Mouse (Mus musculus) T-helper 2 cell (primary cell): ENCODE data around the gene E130308A19Rik.

Experiments used
- in situ Hi-C: fragments of 300-600 bp; cut with MboI, MseI; formaldehyde crosslinking; loops from one replicate; pipeline ENCODE4 v1.15.1; 2025; ENCODE audit warnings: high pct_unique_total_duplicates

Gene E130308A19Rik

GRCm38 (mm10) chr4:59783685-59784279 lies 157.8 kb downstream of the E130308A19Rik start:
- in situ Hi-C loops, result no loop called here

DNA sequence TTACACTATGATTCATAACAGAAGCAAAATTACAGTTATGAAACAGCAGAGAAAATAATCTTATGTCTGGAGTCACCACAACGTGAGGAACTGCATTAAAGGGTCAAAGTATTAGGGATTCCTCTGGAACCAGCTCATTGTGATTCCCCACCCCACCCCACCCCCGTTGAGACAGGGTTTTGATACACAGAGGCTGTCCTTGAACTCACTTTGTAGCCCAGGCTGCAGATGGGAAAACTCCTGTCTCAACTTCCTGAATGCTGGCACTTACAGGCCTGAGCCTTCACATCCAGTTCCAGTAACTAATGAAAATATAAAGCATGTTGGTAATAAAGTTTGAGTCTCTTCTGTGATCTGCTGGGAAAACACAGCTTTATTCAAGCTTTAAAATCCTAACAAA lies 159.4 kb downstream of the E130308A19Rik start:
- in situ Hi-C loops, result no loop called here

GRCm38 (mm10) chr4:59786661-59787060 lies 160.7 kb downstream of the E130308A19Rik start:
- in situ Hi-C loops, result no loop called here

DNA sequence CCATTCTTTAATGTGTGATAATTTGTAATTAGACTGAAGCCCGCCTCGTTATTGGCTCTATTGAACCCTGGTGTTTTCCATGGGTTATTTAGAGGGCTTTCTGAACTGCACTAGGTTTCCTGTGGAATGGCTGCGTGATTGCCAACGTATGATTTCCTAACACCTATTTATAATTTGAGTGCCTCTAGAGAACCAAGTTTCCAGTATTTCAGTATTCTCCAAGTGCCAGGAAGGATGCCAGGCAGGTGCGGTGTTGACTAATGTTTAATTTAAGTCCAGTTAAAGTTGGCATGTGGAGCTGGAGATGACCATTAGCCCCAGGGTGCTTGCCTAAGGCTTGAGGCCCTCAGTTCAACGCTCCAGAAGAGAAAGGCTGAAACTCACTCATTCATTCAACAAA lies 161.1 kb downstream of the E130308A19Rik start:
- in situ Hi-C loops, result no loop called here

- in situ Hi-C loops, result no loop called here
These were observed 163.0 kb downstream of the E130308A19Rik start for GRCm38 (mm10) chr4:59789015-59789414.

DNA sequence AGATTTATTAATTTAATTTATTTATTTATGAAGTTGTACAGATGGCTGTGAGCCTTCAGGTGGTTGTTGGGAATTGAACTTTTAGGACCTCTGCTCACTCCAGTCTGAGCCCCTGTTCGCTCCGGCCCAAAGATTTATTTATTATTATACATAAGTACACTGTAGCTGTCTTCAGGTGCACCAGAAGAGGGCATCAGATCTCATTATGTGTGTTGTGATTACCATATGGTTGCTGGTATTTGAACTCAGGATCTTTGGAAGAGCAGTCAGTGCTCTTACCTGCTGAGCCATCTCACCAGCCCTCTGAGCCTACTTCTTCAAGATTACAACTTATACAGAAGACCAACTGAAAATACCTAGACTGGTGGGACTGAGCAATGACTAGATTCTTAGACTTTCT lies 167.6 kb downstream of the E130308A19Rik start:
- in situ Hi-C loops, result loop anchor here (5.0 kb wide), 1 partner anchor 69 kb away; no protein-coding TSS in a partner anchor

GRCm38 (mm10) chr4:59794116-59794515 lies 168.1 kb downstream of the E130308A19Rik start:
- in situ Hi-C loops, result loop anchor here (5.0 kb wide), 1 partner anchor 68 kb away; no protein-coding TSS in a partner anchor

GRCm38 (mm10) chr4:59795788-59796455 lies 169.9 kb downstream of the E130308A19Rik start:
- in situ Hi-C loops, result no loop called here

- in situ Hi-C loops, result no loop called here
These were observed 174.2 kb downstream of the E130308A19Rik start for GRCm38 (mm10) chr4:59800181-59800580.

GRCm38 (mm10) chr4:59801489-59801888 lies 175.5 kb downstream of the E130308A19Rik start, which contains the start of gene Inip:
TSS of gene Inip (minus strand) at chr4:59801589.
- in situ Hi-C loops, result no loop called here

DNA sequence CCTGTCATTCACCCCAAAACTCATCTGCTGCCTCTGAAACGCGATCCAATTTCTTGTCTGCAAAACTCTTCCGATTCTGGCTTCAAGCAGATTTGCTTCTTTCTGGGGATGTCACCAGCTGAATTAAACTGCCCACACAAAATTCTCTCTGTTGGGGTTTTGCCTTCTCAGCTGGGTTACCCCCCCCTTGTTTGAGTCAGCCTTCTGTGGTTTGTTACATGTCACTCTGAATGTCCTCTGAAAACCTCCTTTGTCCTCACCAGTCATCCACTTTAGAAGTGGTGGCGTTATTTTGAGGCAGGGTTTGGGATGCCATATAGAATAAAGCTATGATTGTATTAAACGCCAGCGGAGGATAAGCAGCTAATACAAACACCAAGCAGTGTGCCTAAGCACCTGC lies 176.1 kb downstream of the E130308A19Rik start:
- in situ Hi-C loops, result no loop called here

DNA sequence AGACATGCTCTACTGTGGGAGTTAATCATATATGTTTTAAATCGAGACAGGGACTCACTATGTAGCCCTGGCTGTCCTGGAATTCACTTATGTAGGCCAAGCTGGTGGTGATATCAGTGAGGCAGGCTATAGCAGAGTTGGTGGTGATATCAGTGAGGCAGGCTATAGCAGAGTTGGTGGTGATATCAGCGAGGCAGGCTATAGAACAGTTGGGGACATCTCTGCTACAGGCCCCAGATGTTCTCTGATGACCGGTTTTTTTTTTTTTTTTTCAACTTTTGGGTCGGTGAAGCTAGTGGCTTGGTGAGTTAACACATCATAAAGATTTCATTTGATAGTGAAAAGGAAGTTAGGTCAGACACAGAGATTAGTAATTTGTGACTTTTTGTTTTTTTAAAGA lies 176.8 kb downstream of the E130308A19Rik start:
- in situ Hi-C loops, result no loop called here

DNA sequence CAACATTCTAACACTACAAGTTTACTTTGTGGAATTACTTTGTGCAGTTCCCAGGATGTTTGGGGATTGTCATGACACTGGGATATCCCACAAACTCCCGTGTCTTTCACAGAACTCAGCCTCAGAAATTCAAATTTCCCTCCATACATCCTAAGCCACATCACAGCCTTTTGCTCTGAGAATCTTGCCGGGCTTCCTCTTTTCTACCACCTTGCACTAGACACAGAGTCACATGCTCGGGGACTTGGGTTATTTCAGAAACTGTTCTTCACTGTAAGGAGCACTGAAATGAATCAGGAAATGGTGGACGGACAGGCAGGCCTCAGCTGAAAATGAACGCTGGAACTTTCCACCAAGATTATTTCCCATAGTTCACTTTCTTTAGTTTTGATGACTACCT lies 177.3 kb downstream of the E130308A19Rik start:
- in situ Hi-C loops, result no loop called here

GRCm38 (mm10) chr4:59804754-59805153 lies 178.7 kb downstream of the E130308A19Rik start:
- in situ Hi-C loops, result no loop called here

DNA sequence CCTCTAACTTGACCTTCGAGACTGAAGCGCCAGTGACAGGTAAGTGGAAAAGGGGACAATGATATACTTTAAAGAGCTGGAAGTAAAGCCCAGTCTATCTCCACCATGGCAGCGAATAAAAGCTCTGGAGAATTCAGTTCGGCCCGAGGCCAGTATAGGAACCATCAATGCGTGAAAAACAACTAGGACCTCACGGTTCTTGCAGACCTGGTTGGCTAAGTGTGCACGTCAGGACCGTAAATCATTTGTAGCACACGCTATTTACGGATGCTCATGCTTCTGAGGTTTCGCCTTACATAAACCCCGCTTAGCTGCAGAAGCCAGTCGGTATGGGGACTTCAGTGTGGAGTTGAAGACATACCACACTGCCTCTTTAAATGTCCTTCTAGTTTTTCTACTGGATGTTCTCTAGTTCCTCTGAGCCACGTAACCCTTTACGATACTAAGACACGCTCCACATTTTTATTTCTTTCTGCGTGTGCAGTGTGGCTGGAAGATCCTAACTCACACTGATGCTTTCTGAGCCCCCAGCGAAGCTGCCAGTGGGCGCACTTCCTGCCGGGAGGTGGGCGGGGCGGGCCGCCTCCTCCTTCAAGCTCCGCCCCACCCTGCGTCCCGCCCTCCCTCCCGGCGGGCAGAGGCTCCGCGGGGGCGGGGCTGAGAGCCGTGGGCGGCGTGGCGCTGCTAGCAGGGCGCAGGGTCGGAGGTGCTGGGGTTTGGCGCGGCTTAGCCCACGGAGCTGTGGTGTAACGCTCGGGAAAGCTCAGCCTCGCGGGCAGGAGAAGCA lies 179.4 kb downstream of the E130308A19Rik start, which contains the start of gene Snx30:
TSS of gene Snx30 (plus strand) at position 660 of the 787 bp plus-strand sequence.
- in situ Hi-C loops, result no loop called here

- in situ Hi-C loops, result no loop called here
These were observed 180.2 kb downstream of the E130308A19Rik start for GRCm38 (mm10) chr4:59805968-59806878.

- in situ Hi-C loops, result no loop called here
These were observed 180.8 kb downstream of the E130308A19Rik start for GRCm38 (mm10) chr4:59806879-59807195.

GRCm38 (mm10) chr4:59807521-59807920 lies 181.5 kb downstream of the E130308A19Rik start:
- in situ Hi-C loops, result no loop called here

- in situ Hi-C loops, result no loop called here
These were observed 182.4 kb downstream of the E130308A19Rik start for GRCm38 (mm10) chr4:59808396-59808795.
